8 mouse cellular contexts compared by ENCODE assay signal in the genomic region with DNA sequence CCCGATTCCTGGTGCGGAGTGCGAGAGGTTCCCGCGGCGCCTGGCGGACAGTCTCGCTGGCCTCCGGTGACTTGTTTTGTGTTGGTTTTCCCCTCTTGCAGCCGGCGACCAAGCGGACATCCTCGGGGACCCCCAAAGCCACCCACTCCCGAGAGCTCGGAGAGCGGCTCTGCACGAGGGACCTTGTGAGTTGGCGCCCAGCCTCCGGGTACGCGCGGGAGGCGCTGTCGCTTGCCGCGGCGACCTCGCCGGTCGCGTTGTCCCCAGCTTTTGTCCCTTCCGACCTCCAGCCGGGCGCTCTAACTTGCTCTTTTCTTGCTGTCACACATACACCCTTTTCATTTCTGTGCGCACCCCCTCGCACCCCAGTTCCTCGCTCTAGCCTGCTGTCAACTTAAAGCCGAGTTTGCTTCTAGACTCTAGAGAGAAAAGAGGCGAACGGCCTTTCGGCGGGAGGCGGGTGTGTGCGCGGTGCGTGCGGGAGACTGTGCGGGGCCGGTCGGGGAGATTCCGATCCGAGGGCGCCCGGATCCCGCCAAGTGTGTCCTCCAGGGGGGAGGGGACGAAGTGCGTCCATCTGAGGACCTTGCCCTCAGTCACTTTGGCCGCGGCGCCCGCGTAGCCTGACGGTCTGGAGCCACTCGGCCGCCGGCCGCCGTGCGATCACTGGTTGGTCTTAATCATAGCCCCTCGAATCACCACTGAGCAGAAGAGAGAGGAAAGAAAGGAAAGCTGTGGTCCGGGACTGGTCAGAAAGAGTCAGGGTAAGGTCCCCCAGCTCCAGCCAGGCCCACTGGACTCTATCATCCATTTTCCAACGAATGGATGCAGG. TPM values are rescaled to one million over a fixed set of nuclear protein-coding genes. Genes with fewer than 3 reads are reported as not detected.
A peak's percentile ranks its signal among the peaks of the same experiment; 100 is the strongest.
DNase-seq lines count a peak whose midpoint lies in the region; ATAC-seq and TF ChIP-seq lines count a peak whose summit lies in the region.

No protein-coding gene starts in this region.

- H3K36me3 ChIP-seq in heart, embryonic 11.5 days (ENCODE audit: control insufficient read depth, insufficient read depth, low read length): no peaks in the 10 kb centered on the region
- H3K36me3 ChIP-seq in kidney, embryonic 14.5 days (ENCODE audit: control insufficient read depth, insufficient read depth, low read length): no peaks in the 10 kb centered on the region

- peak overlapping the region; percentile 55 for H3K4me3 ChIP-seq in cortical plate, adult 2 months (ENCODE audit: insufficient read depth, low read length)
- peak overlapping the region; percentile 54 for H3K4me3 ChIP-seq in heart, embryonic 11.5 days (ENCODE audit: low read depth, low read length)
- H3K4me3 ChIP-seq in kidney, embryonic 14.5 days (ENCODE audit: low read length): peak overlapping the region; percentile 47

- TF ChIP-seq POLR2A in cortical plate, adult 2 months (IDR thresholded peaks at IDR 0.05; ENCODE audit: extremely low read depth, insufficient read depth, low read length): no peak

- intact Hi-C loops in heart, postnatal 25 days (cut with DNase I): loop anchor here (5.0 kb wide), 1 partner anchor 38 kb away; no protein-coding TSS in a partner anchor

- H3K27me3 ChIP-seq in heart, embryonic 11.5 days (ENCODE audit: control insufficient read depth, insufficient read depth, low read length): peaks cover 47% of the 10 kb centered on the region
- H3K27me3 ChIP-seq in kidney, embryonic 14.5 days (ENCODE audit: control insufficient read depth, insufficient read depth, low read length): peaks cover 62% of the 10 kb centered on the region

- no peaks in the 10 kb centered on the region for H3K9me3 ChIP-seq in heart, embryonic 11.5 days (replicated peaks; ENCODE audit: control insufficient read depth, low read length)
- no peaks in the 10 kb centered on the region for H3K9me3 ChIP-seq in kidney, embryonic 14.5 days (ENCODE audit: control insufficient read depth, low read length)

- WGBS in heart, embryonic 11.5 days (ENCODE audit: insufficient replicate concordance): under 1% methylated on average over 71 of the region's 72 CpGs
- under 1% methylated on average over 72 of the region's 72 CpGs for WGBS in kidney, embryonic 14.5 days

- no peak for TF ChIP-seq CTCF in cortical plate, adult 2 months (IDR thresholded peaks at IDR 0.05; ENCODE audit: extremely low read depth, insufficient read depth, low read length)

- DNase-seq in heart, adult 18-20 months: peak; percentile 35 to 64
- no peak for DNase-seq in heart, postnatal 25 days (ENCODE audit: low spot score)
- DNase-seq in ovary, postnatal 14 days (ENCODE audit: low spot score): no peak
- DNase-seq in thymus, postnatal 10 days (ENCODE audit: low spot score in 2 of 2): no peak

- H3K9ac ChIP-seq in heart, embryonic 11.5 days (ENCODE audit: low read depth, low read length): peak overlapping the region; percentile 81
- H3K9ac ChIP-seq in kidney, embryonic 14.5 days (ENCODE audit: low read depth, low read length): peak overlapping the region; percentile 61

- 0 out of 2 replicates have a peak, but pooled peaks cover 2% of the 10 kb centered on the region for H3K4me1 ChIP-seq in cortical plate, adult 2 months (ENCODE audit: control insufficient read depth, insufficient read depth, low read length)
- peaks cover 41% of the 10 kb centered on the region for H3K4me1 ChIP-seq in heart, embryonic 11.5 days (ENCODE audit: control insufficient read depth, insufficient read depth, low read length)
- H3K4me1 ChIP-seq in kidney, embryonic 14.5 days (ENCODE audit: control insufficient read depth, insufficient read depth, low read length): peaks cover 26% of the 10 kb centered on the region

- H3K4me2 ChIP-seq in heart, embryonic 11.5 days: peak overlapping the region; percentile 88
- H3K4me2 ChIP-seq in kidney, embryonic 14.5 days (replicated peaks; ENCODE audit: low read depth, low read length): peak overlapping the region; percentile 77

- ATAC-seq in heart, embryonic 11.5 days (replicated peaks; ENCODE audit: insufficient number of reproducible peaks, low FRiP score, low TSS enrichment): peak; percentile 35; the same call in 1 of the 2 replicates
- peak; percentile 44 for ATAC-seq in kidney, embryonic 14.5 days (ENCODE audit: low FRiP score, low TSS enrichment)
- peak; percentile 27; the same call in 1 of the 2 replicates for ATAC-seq in megakaryocyte progenitor cell, adult 5-6 weeks (replicated peaks; ENCODE audit: poor library complexity)

- no peak overlapping the region for H3K27ac ChIP-seq in cortical plate, adult 2 months (ENCODE audit: insufficient read depth, low read length)
- H3K27ac ChIP-seq in heart, embryonic 11.5 days (ENCODE audit: low read depth, low read length): 0 out of 2 replicates have a peak overlapping the region, but pooled peaks have one; percentile 4
- no peak overlapping the region for H3K27ac ChIP-seq in kidney, embryonic 14.5 days (ENCODE audit: low read depth, low read length)

RNA-seq across cellular contexts. Expression of gene Esrrg, which starts 0.6 kb away (rescaled TPM):
- 10 to 100 TPM; 45.3 to 57.9 TPM for total RNA-seq in heart, adult 18-20 months (2021)
- total RNA-seq in heart, postnatal 25 days (2021): 10 to 100 TPM; 39.5 to 44.0 TPM
- polyA plus RNA-seq in cortical plate, adult 2 months (2012; rRNA removed): 11.7 and 12.7 TPM in 2 replicates
- 34.2 and 36.2 TPM in 2 replicates for polyA plus RNA-seq in heart, embryonic 11.5 days (2014; fragmentation: Nextera tagmentation; extraction: Ambion mirVana)
- 13.8 and 21.5 TPM in 2 replicates for polyA plus RNA-seq in kidney, embryonic 14.5 days (2014; fragmentation: Nextera tagmentation; extraction: Ambion mirVana)
- not detected in 2 replicates for total RNA-seq in megakaryocyte progenitor cell, adult 5-6 weeks (2015)
- not detected in 2 replicates for total RNA-seq in megakaryocyte progenitor cell, adult 5-6 weeks (2017)

Comparison
In these comparisons a context has a peak if more than half of its experiments do, and no peak if none do; other contexts are left out.
1. DNase-seq: peak in heart, adult 18-20 months (2 of 2); none in heart, postnatal 25 days (single experiment), ovary, postnatal 14 days (single experiment) and thymus, postnatal 10 days (0 of 2).
2. RNA of gene Esrrg, which starts 0.6 kb away (total RNA-seq): 45.3 to 57.9 TPM in heart, adult 18-20 months and 39.5 to 44.0 TPM in heart, postnatal 25 days; not detected in megakaryocyte progenitor cell, adult 5-6 weeks; every median in the first group is over 10 times any median in the second.
3. Peak in every context shown above with its lines, with median percentiles within 50 percentile points of each other: H3K4me3 ChIP-seq and ATAC-seq.